Mouse (Mus musculus) CH12.LX (cell line): Measurements from ENCODE around the gene Cobl. TPM values are rescaled to one million over a fixed set of nuclear protein-coding genes. Genes with fewer than 3 reads are reported as not detected.

Source experiments
- DNase-seq: peaks from one replicate; pipeline ENCODE4 v3.0.0-alpha.2; 2013; ENCODE audit errors: extremely low read depth
- H3K27ac ChIP-seq: 2 replicates; pipeline ENCODE4 v1.5.1; 2012; ENCODE audit warnings: low read depth, mild to moderate bottlenecking, control low read depth, moderate library complexity; ENCODE audit not compliant: insufficient read depth
- H3K27me3 ChIP-seq: replicated peaks from 2 replicates; pipeline ENCODE3; 2012; ENCODE audit warnings: inconsistent platforms
- H3K36me3 ChIP-seq, 2 experiments: replicated peaks in 1 of 2; 2 replicates each; pipeline versions ENCODE3 to v1.6.1; 2012; ENCODE audit warnings: inconsistent platforms in 1 of 2, low read length in 1 of 2, mild to moderate bottlenecking in 1 of 2, mixed read lengths in 1 of 2, moderate library complexity in 1 of 2; ENCODE audit not compliant: control insufficient read depth in 1 of 2, insufficient read depth in 1 of 2
- H3K4me1 ChIP-seq, 2 experiments: 2 replicates each; pipeline ENCODE4 v1.6.1; 2012; ENCODE audit warnings: inconsistent platforms in 1 of 2, moderate library complexity in 1 of 2; ENCODE audit not compliant: insufficient read depth in 2 of 2, control insufficient read depth in 1 of 2
- H3K4me2 ChIP-seq: 2 replicates; pipeline ENCODE4 v1.6.1; 2012; ENCODE audit warnings: low read depth, mild to moderate bottlenecking, control low read depth; ENCODE audit not compliant: poor library complexity, insufficient read depth, severe bottlenecking
- H3K4me3 ChIP-seq, 3 experiments: fragments of 150-350 bp in 1 of 3; sonication (generic) in 1 of 3; replicated peaks in 1 of 3; 2 replicates each; pipeline versions ENCODE3 to v1.5.1; 2011 to 2012; ENCODE audit warnings: low read depth in 2 of 3, low read length in 2 of 3, mild to moderate bottlenecking in 2 of 3, moderate library complexity in 2 of 3, control low read depth in 1 of 3, improper control_type of control experiment in 1 of 3, inconsistent platforms in 1 of 3, mixed read lengths in 1 of 3; ENCODE audit not compliant: poor library complexity in 1 of 3
- H3K79me2 ChIP-seq: replicated peaks from 2 replicates; pipeline ENCODE4 v1.6.1; 2012; ENCODE audit warnings: mild to moderate bottlenecking, moderate library complexity; ENCODE audit not compliant: control insufficient read depth, poor library complexity, insufficient read depth, severe bottlenecking; ENCODE audit errors: extremely low read depth
- H3K9ac ChIP-seq: 2 replicates; pipeline ENCODE4 v1.6.1; 2012; ENCODE audit warnings: low read depth, mild to moderate bottlenecking, control low read depth, moderate library complexity; ENCODE audit not compliant: insufficient read depth
- H3K9me3 ChIP-seq: replicated peaks from 2 replicates; pipeline ENCODE3; 2012; ENCODE audit warnings: low read length, inconsistent platforms, mixed read lengths
- CHD2 ChIP-seq: IDR thresholded peaks from 2 replicates; pipeline ENCODE4 v1.6.1; 2011; ENCODE audit warnings: low read length, improper control_type of control experiment
- CTCF ChIP-seq, 2 experiments: IDR thresholded peaks in 1 of 2; conservative IDR thresholded peaks in 1 of 2; 2 replicates each; pipeline ENCODE4 v1.5.1; 2011 to 2012; ENCODE audit warnings: low read depth in 2 of 2, low read length in 2 of 2, improper control_type of control experiment in 1 of 2, inconsistent platforms in 1 of 2, mild to moderate bottlenecking in 1 of 2, moderate library complexity in 1 of 2
- EP300 ChIP-seq: IDR thresholded peaks from 2 replicates; pipeline ENCODE4 v1.6.1; 2011; ENCODE audit warnings: low read length, improper control_type of control experiment
- GABPA ChIP-seq: IDR thresholded peaks from 2 replicates; pipeline ENCODE4 v1.6.1; 2012; ENCODE audit warnings: low read depth, low read length, improper control_type of control experiment, inconsistent platforms; ENCODE audit not compliant: insufficient replicate concordance
- HCFC1 ChIP-seq: IDR thresholded peaks from 2 replicates; pipeline ENCODE4 v1.6.1; 2012; ENCODE audit warnings: low read depth, mild to moderate bottlenecking, inconsistent platforms, low read length, improper control_type of control experiment
- JUN ChIP-seq: IDR thresholded peaks from 2 replicates; pipeline ENCODE4 v1.6.1; 2011; ENCODE audit warnings: low read depth, mild to moderate bottlenecking, low read length, improper control_type of control experiment, moderate library complexity; ENCODE audit not compliant: insufficient read depth
- JUND ChIP-seq: conservative IDR thresholded peaks from 2 replicates; pipeline ENCODE4 v1.6.1; 2011; ENCODE audit warnings: low read depth, low read length, improper control_type of control experiment
- KAT2A ChIP-seq: IDR thresholded peaks from 2 replicates; pipeline ENCODE4 v1.6.1; 2012; ENCODE audit warnings: low read length, improper control_type of control experiment, inconsistent platforms; ENCODE audit not compliant: insufficient replicate concordance
- MEF2A ChIP-seq: IDR thresholded peaks from 2 replicates; pipeline ENCODE4 v1.6.1; 2014; ENCODE audit warnings: low read depth, mild to moderate bottlenecking, inconsistent platforms, low read length, improper control_type of control experiment, borderline replicate concordance
- NRF1 ChIP-seq: IDR thresholded peaks from 2 replicates; pipeline ENCODE4 v1.6.1; 2014; ENCODE audit warnings: low read depth, mild to moderate bottlenecking, inconsistent platforms, low read length, improper control_type of control experiment, moderate library complexity
- PAX5 ChIP-seq: IDR thresholded peaks from 2 replicates; pipeline ENCODE4 v1.6.1; 2012; ENCODE audit warnings: low read length, inconsistent platforms, mixed read lengths
- POLR2A ChIP-seq: IDR thresholded peaks from 2 replicates; pipeline ENCODE4 v1.6.1; 2011; ENCODE audit warnings: low read depth, mild to moderate bottlenecking, improper control_type of control experiment, low read length
- RAD21 ChIP-seq: IDR thresholded peaks from 2 replicates; pipeline ENCODE4 v1.6.1; 2011; ENCODE audit warnings: low read depth, mild to moderate bottlenecking, low read length, improper control_type of control experiment, moderate library complexity
- RCOR1 ChIP-seq: conservative IDR thresholded peaks from 2 replicates; pipeline ENCODE4 v1.6.1; 2012; ENCODE audit warnings: low read depth, mild to moderate bottlenecking, inconsistent platforms, low read length, improper control_type of control experiment
- SIN3A ChIP-seq: IDR thresholded peaks from 2 replicates; pipeline ENCODE4 v1.6.1; 2012; ENCODE audit warnings: low read length, improper control_type of control experiment, inconsistent platforms
- SMC3 ChIP-seq: IDR thresholded peaks from 2 replicates; pipeline ENCODE4 v1.6.1; 2011; ENCODE audit warnings: low read depth, low read length, improper control_type of control experiment
- TBP ChIP-seq: conservative IDR thresholded peaks from 2 replicates; pipeline ENCODE4 v1.6.1; 2011; ENCODE audit warnings: low read depth, low read length, improper control_type of control experiment
- TCF12 ChIP-seq: IDR thresholded peaks from 2 replicates; pipeline ENCODE4 v1.6.1; 2014; ENCODE audit warnings: low read depth, mild to moderate bottlenecking, inconsistent platforms, low read length, improper control_type of control experiment
- ZC3H11A ChIP-seq: IDR thresholded peaks from 2 replicates; pipeline ENCODE4 v1.6.1; 2012; ENCODE audit warnings: low read depth, mild to moderate bottlenecking, inconsistent platforms, low read length, improper control_type of control experiment
- ZNF384 ChIP-seq: IDR thresholded peaks from 2 replicates; pipeline ENCODE4 v1.6.1; 2012; ENCODE audit warnings: low read depth, low read length, improper control_type of control experiment, inconsistent platforms
- dilution Hi-C: fragments of 300-500 bp; cut with MboI; formaldehyde crosslinking; loops from 2 replicates; pipeline ENCODE4 v1.14.3; 2020; ENCODE audit warnings: low sequenced_read_pairs; ENCODE audit not compliant: extremely low pct_unique_long_range_greater_than_20kb, extremely low pct_ligation_motif_present
- in situ Hi-C: fragments of 300-500 bp; cut with MboI; formaldehyde crosslinking; loops from 3 replicates; pipeline ENCODE4 v1.14.3; 2019; ENCODE audit warnings: low sequenced_read_pairs, low pct_ligation_motif_present, low pct_unique_long_range_greater_than_20kb, mixed read lengths
- polyA plus RNA-seq: library from polyadenylated mRNA; unstranded; fragments of >175 nt; gene quantifications from 2 replicates; pipeline ENCODE4 v1.2.1, GENCODE M21; 2012; ENCODE audit warnings: low read depth; ENCODE audit not compliant: insufficient read length
- total RNA-seq, 2 experiments: library from RNA; depleted of rRNA; stranded (reverse); fragments of 300-350 nt in 1 of 2; fragments of >200 nt in 1 of 2; gene quantifications; 2 replicates each; pipeline ENCODE4 v1.2.3; 2012 to 2014

Gene Cobl
- total and polyA plus RNA-seq, 3 experiments, result 0.06 to 0.13 TPM; not detected in 1

- no peaks in the 10 kb centered on the region for H3K79me2 ChIP-seq
- TF ChIP-seq SMC3, result peak; percentile 20; the same call in 1 of the 2 replicates
- TF ChIP-seq CHD2, result no peak
- peak; percentile 50 for TF ChIP-seq RAD21
- TF ChIP-seq CTCF (conservative IDR thresholded peaks at IDR 0.05 in 1 of 2, IDR thresholded peaks at IDR 0.05 in 1 of 2; ENCODE audit: low read depth in 2 of 2, low read length in 2 of 2), result peak in 1 of 2 experiments; percentile 43; a peak in 2 of 4 replicates
- TF ChIP-seq TBP, result no peak
- TF ChIP-seq HCFC1, result no peak
- no peak for TF ChIP-seq ZC3H11A
- TF ChIP-seq JUND, result no peak
- TF ChIP-seq, all 38 proteins: peak for 3
- Histone ChIP-seq H3K4me1 (no peaks in the 10 kb centered on the region), H3K27me3 (no peaks in the 10 kb centered on the region), H3K4me3 (no peak overlapping the region), H3K27ac (no peak overlapping the region), H3K9me3 (no peaks in the 10 kb centered on the region), H3K36me3 (no peaks in the 10 kb centered on the region), H3K9ac (no peak overlapping the region), H3K4me2 (no peak overlapping the region)
- dilution Hi-C loops, result no loop called here
- in situ Hi-C loops, result loop anchor here (25.0 kb wide), 1 partner anchor 393 kb away; the partner anchor contains the start of gene Fignl1
- DNase-seq, result no peak
These were observed 259.3 kb downstream of the Cobl start for GRCm38 (mm10) chr11:12205201-12206161.

- H3K4me3 ChIP-seq, result no peak overlapping the region
- H3K9ac ChIP-seq, result no peak overlapping the region
- H3K4me1 ChIP-seq, result peaks cover 0 to 3% of the 10 kb centered on the region in 2 experiments; a peak in 1 of 4 replicates
- no peak overlapping the region for H3K4me2 ChIP-seq
- no peak for DNase-seq
- H3K9me3 ChIP-seq, result no peaks in the 10 kb centered on the region
- dilution Hi-C loops (no loop called here), in situ Hi-C loops (no loop called here)
- H3K27ac ChIP-seq, result no peak overlapping the region
- TF ChIP-seq EP300 (no peak), ZNF384 (no peak), MEF2A (no peak)
- H3K36me3 ChIP-seq, result no peaks in the 10 kb centered on the region
- no peaks in the 10 kb centered on the region for H3K79me2 ChIP-seq
- no peaks in the 10 kb centered on the region for H3K27me3 ChIP-seq
These were observed 265.3 kb downstream of the Cobl start for GRCm38 (mm10) chr11:12199441-12199840.

GRCm38 (mm10) chr11:12198700-12199349, 265.9 kb downstream of the Cobl start:
- H3K9ac ChIP-seq, result no peak overlapping the region
- H3K36me3 ChIP-seq, result no peaks in the 10 kb centered on the region
- no peaks in the 10 kb centered on the region for H3K79me2 ChIP-seq
- dilution Hi-C loops, result no loop called here
- TF ChIP-seq EP300, result no peak
- TF ChIP-seq RCOR1, result no peak
- no peak for TF ChIP-seq GABPA
- TF ChIP-seq JUN, result no peak
- no peak for TF ChIP-seq KAT2A
- no peak for TF ChIP-seq SMC3
- no peak for TF ChIP-seq PAX5
- no peak for TF ChIP-seq ZC3H11A
- no peak for TF ChIP-seq NRF1
- TF ChIP-seq HCFC1, result no peak
- TF ChIP-seq TCF12, result no peak
- TF ChIP-seq SIN3A, result no peak
- no peak for TF ChIP-seq CTCF (conservative IDR thresholded peaks at IDR 0.05 in 1 of 2, IDR thresholded peaks at IDR 0.05 in 1 of 2; ENCODE audit: low read depth in 2 of 2, low read length in 2 of 2)
- no peak for TF ChIP-seq POLR2A
- no peak for DNase-seq
- H3K4me2 ChIP-seq, result no peak overlapping the region
- H3K9me3 ChIP-seq, result no peaks in the 10 kb centered on the region
- in situ Hi-C loops, result no loop called here
- H3K4me3 ChIP-seq, result no peak overlapping the region
- no peaks in the 10 kb centered on the region for H3K27me3 ChIP-seq
- no peak overlapping the region for H3K27ac ChIP-seq
- H3K4me1 ChIP-seq, result peaks cover 0 to 8% of the 10 kb centered on the region in 2 experiments; a peak in 1 of 4 replicates
